Mouse (Mus musculus) embryonic facial prominence, embryonic 12.5 days (tissue): ENCODE measurements around the gene Hprt. TPM values are rescaled to one million over a fixed set of nuclear protein-coding genes. Genes with fewer than 3 reads are reported as not detected.
"Not testable (repeated sequence)": the region's sequence is repeated elsewhere in the genome, so short reads cannot be mapped to it uniquely, and the experiment has no call there.

Experiments used
- ATAC-seq: fragments of 200-750 bp; cut with Nextera tagmentation; 2 replicates; pipeline ENCODE4 v1.8.0; 2017; ENCODE audit not compliant: insufficient number of reproducible peaks, insufficient read depth, low FRiP score, low TSS enrichment
- H3K27ac ChIP-seq: fragments of 300-500 bp; sonication (generic); 2 replicates; pipeline ENCODE4 v1.5.1; 2016; ENCODE audit warnings: mild to moderate bottlenecking
- H3K27me3 ChIP-seq: fragments of 300-500 bp; sonication (generic); 2 replicates; pipeline ENCODE4 v1.6.1; 2016; ENCODE audit warnings: mild to moderate bottlenecking, moderate library complexity
- H3K36me3 ChIP-seq: fragments of 300-500 bp; sonication (generic); 2 replicates; pipeline ENCODE4 v1.6.1; 2016; ENCODE audit warnings: mild to moderate bottlenecking
- H3K4me1 ChIP-seq: fragments of 300-500 bp; sonication (generic); 2 replicates; pipeline ENCODE4 v1.6.1; 2016
- H3K4me2 ChIP-seq: fragments of 300-500 bp; sonication (generic); replicated peaks from 2 replicates; pipeline ENCODE4 v1.6.1; 2016; ENCODE audit warnings: mild to moderate bottlenecking, moderate library complexity
- H3K4me3 ChIP-seq: fragments of 300-500 bp; sonication (generic); 2 replicates; pipeline ENCODE4 v1.5.1; 2016; ENCODE audit warnings: mild to moderate bottlenecking
- H3K9ac ChIP-seq: fragments of 300-500 bp; sonication (generic); 2 replicates; pipeline ENCODE4 v1.6.1; 2016; ENCODE audit warnings: mild to moderate bottlenecking, moderate library complexity
- H3K9me3 ChIP-seq: fragments of 300-500 bp; sonication (generic); 2 replicates; pipeline ENCODE4 v1.6.1; 2016; ENCODE audit warnings: mild to moderate bottlenecking, moderate library complexity
- WGBS: fragments of 180-500 bp; shearing (Covaris S2); methylation state at CpG from one replicate; pipeline ENCODE4 v1.1.7; 2016; 5-methylcytosine and 5-hydroxymethylcytosine counted together
- polyA plus RNA-seq: library from polyadenylated mRNA; unstranded; fragments of >200 nt; fragmentation: Nextera tagmentation; extraction: Ambion mirVana; gene quantifications from 2 replicates; pipeline ENCODE4 v1.2.1, GENCODE M21; 2016

The Hprt gene
- 62.8 and 66.4 TPM in 2 replicates for polyA plus RNA-seq

DNA sequence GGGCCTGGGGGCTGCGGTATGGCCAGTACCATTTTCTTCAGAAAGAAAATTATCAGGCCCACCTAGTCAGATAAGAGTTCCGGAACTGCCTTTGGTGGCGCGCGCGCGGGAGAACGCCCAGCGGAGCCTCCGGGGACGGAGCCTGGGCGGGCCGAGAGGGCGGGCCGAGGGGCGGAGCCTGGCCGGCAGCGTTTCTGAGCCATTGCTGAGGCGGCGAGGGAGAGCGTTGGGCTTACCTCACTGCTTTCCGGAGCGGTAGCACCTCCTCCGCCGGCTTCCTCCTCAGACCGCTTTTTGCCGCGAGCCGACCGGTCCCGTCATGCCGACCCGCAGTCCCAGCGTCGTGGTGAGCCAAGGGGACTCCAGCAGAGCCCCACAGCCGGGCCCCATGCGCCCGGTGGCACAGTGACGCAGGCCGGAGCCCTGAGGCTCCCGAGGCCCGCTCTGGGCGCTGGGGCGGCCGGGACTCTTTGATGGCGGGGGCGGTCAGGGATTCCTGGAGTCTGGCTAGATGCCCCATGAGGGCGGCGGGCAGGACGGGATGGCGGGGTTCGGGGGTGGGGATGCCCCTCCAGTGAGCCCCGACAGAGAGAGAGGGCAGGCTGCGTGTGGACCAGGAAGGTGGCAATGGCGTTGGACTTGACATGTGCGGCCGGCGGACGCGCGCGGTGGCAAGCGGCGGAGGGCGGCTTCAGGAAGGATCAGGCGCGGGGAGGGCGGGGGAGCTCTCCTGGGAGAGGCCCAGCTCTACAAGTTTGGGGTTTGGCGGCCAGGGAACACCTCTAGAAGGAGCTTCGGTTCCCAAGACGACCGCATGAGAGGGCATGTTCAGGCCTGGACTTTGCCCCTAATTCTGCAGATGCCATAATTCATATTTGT, at the start of gene Hprt:
TSS of gene Hprt (plus strand) at position 233 of the 879 bp plus-strand sequence.
- Histone ChIP-seq H3K4me2 (peak within 1 kb of the TSS; percentile 48), H3K27ac (peak within 1 kb of the TSS; percentile 86), H3K27me3 (no peaks in the 10 kb centered on the region), H3K36me3 (no peaks in the 10 kb centered on the region), H3K9ac (peak within 1 kb of the TSS; percentile 72), H3K4me3 (peak within 1 kb of the TSS; percentile 63), H3K9me3 (no peaks in the 10 kb centered on the region), H3K4me1 (no peaks in the 10 kb centered on the region)
- WGBS: 25% methylated on average over 62 of the region's 72 CpGs
- peak; percentile 93 for ATAC-seq

DNA sequence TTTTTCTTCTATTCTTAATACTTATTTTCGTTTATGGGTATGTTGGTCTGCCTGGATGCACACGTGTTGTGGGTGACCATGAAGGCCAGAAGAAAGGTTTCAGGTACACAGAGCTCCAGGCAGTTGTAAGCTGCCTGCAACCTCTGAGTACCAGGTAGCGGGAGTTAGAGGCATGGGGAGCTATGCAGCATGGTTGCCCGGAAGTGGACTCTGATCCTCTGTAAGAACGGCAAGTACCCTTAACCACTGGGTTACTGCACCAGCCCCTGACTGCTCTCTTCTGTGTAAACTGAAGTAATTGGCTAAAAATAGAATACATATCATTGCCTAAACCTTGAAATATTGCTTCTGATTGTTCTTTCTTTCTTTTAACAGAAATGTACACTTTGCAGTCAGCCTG, 42.4 kb upstream of the Hprt start:
- H3K9me3 ChIP-seq: no peaks in the 10 kb centered on the region
- peaks cover 23% of the 10 kb centered on the region; the same call in 1 of the 2 replicates for H3K36me3 ChIP-seq
- H3K27ac ChIP-seq: no peak overlapping the region
- H3K4me2 ChIP-seq: no peak overlapping the region
- no peaks in the 10 kb centered on the region for H3K27me3 ChIP-seq
- ATAC-seq: no peak
- H3K9ac ChIP-seq: no peak overlapping the region
- no peaks in the 10 kb centered on the region for H3K4me1 ChIP-seq
- 90% methylated on average over 5 of the region's 5 CpGs for WGBS
- H3K4me3 ChIP-seq: no peak overlapping the region

DNA sequence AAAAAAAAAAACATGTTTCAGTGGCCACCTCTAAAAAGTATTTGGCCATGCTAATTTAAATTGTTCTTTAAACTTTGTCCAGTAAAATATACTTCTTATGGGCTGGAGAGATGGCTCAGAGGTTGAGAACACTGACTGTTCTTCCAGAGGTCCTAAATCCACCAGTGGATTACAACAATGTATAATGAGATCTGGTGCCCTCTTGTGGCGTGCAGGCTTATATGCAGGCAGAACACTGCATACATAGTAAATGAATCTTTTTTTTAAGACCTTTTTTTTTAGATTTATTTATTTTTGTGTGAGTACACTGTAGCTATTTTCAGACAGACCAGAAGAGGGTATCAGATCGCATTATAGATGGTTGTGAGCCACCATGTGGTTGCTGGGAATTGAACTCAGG, 38.2 kb upstream of the Hprt start:
- no peak overlapping the region for H3K9ac ChIP-seq
- 68% methylated on average over 2 of the region's 2 CpGs for WGBS
- H3K4me1 ChIP-seq: no peaks in the 10 kb centered on the region
- H3K4me3 ChIP-seq: no peak overlapping the region
- ATAC-seq: no peak
- H3K9me3 ChIP-seq: no peaks in the 10 kb centered on the region
- no peak overlapping the region for H3K27ac ChIP-seq
- H3K4me2 ChIP-seq: no peak overlapping the region
- no peaks in the 10 kb centered on the region for H3K27me3 ChIP-seq
- 0 out of 2 replicates have a peak, but pooled peaks cover 12% of the 10 kb centered on the region for H3K36me3 ChIP-seq

DNA sequence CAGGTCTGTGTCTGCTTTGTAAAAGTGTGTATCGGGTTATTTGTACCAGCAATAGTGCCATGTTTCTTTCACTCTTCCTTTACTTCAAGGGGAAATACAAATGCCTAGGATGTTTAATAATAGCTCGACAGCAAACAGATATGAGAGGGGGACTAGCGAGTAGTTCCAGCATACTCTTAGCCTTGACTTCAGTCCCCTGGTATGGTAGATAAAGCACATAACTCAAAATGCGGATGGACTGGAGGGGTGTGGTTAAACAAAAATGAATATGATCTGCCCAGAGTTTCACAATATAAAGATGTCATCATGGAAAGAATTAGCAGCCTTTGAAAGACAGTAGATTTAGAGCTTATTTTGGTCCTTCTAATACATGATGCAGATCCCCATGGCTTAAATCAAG, 31.0 kb upstream of the Hprt start:
- no peak overlapping the region for H3K9ac ChIP-seq
- no peaks in the 10 kb centered on the region for H3K9me3 ChIP-seq
- WGBS: 91% methylated on average over 4 of the region's 4 CpGs

DNA sequence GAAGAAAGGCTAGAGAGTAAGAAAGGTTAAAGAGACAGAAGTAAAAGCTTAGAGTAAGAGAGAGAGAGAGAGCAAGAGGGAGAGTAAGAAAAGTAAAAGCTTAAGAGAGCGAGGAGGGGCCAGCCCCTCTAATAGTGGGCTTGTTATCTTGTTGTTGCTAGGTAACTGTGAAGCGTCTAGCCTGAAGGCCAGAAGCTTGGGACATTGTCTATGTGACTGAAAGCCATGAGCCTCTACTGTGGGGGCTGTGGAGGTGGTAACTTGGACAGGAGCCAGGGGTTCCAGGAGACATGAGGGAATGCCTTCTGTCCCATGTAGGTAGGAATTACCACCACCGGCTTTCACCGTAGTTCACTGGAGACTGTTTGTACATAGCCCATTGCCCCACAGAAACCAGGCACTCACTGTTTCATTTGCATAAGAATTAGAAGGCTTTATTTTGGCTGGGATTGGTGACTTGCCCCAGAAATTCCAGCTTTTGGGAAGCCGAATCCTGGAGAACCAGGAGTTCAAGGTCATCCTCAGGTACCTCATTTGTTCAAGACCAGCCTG, 26.3 kb upstream of the Hprt start:
- ATAC-seq: no peak
- whole genome bisulfite sequencing: 63% methylated on average over 5 of the region's 5 CpGs

More for the DNA sequence above, 31.0 kb upstream of the Hprt start:
- no peaks in the 10 kb centered on the region for H3K4me1 ChIP-seq
- no peak overlapping the region for H3K27ac ChIP-seq
- no peak for ATAC-seq
- H3K36me3 ChIP-seq: no peaks in the 10 kb centered on the region
- H3K4me2 ChIP-seq: no peak overlapping the region
- H3K27me3 ChIP-seq: no peaks in the 10 kb centered on the region
- H3K4me3 ChIP-seq: no peak overlapping the region

DNA sequence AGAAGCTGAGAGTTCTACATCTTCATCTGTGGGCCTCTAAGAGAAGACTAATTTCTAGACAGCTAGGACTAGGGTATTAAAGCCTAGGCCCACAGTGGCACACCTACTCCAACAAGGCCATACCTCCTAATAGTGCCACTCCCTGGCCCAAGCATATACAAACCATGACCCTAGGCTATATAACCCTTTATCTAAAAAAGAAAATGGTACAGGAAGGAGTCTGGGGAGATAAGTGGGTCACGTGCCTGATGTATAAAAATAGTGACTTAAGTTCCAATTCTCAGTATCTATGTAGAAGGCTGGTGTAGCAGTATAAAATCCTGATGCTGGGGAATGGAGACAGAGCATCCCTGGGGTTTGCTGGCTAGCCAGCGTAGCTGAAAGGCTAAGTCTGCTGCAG, 22.8 kb upstream of the Hprt start:
- H3K27ac ChIP-seq: no peak overlapping the region
- WGBS: 88% methylated on average over 2 of the region's 2 CpGs
- H3K4me1 ChIP-seq: no peaks in the 10 kb centered on the region
- ATAC-seq: no peak
- H3K4me2 ChIP-seq: no peak overlapping the region
- no peaks in the 10 kb centered on the region for H3K36me3 ChIP-seq
- H3K9me3 ChIP-seq: no peaks in the 10 kb centered on the region
- no peaks in the 10 kb centered on the region for H3K27me3 ChIP-seq
- H3K9ac ChIP-seq: no peak overlapping the region
- no peak overlapping the region for H3K4me3 ChIP-seq

More for the DNA sequence above, 26.3 kb upstream of the Hprt start:
- Histone ChIP-seq H3K27me3 (no peaks in the 10 kb centered on the region), H3K36me3 (no peaks in the 10 kb centered on the region), H3K4me3 (no peak overlapping the region), H3K4me1 (no peaks in the 10 kb centered on the region), H3K9me3 (no peaks in the 10 kb centered on the region), H3K27ac (no peak overlapping the region), H3K4me2 (no peak overlapping the region), H3K9ac (no peak overlapping the region)

DNA sequence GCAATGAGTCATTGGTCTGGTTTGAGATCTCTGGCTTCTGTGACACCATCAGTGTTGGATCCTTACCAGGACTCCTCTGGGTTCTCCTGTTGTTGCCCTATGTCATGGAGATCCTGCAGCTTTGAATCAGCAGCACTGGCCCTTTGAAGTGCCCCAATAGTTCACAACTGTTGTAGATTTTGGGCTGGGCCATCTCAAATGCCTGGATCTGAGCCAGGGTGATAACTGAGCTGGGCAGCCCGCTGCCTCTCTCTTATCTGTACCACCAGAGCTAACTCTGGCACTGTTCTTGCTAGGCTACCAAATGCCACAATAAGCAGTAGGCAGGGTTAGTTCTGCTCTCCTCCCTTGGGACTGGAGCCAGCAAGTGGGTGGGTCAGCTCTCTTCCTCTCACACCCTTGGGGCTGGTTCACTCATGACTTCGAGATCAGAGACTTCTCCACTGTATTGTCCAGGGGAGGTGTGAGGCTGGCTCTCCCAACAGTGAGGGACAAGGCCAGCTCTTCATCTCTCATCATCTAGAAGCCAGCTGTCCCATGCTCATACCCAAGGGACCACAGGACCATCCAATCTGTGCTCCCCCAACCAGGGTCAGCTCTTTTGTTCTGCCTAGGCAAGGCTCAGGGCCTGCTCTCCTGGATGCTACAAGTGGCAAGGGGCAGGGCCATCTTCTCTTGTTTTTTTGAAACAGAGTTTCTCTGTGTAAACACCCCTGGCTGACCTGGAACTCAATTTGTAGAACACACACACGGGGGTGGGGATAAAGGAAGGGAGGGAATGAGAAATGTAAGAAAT, 16.5 kb upstream of the Hprt start:
- Histone ChIP-seq H3K4me2 (no peak overlapping the region), H3K27me3 (no peaks in the 10 kb centered on the region), H3K4me3 (no peak overlapping the region), H3K27ac (no peak overlapping the region), H3K4me1 (no peaks in the 10 kb centered on the region), H3K9ac (no peak overlapping the region), H3K9me3 (no peaks in the 10 kb centered on the region), H3K36me3 (no peaks in the 10 kb centered on the region)
- 62% methylated on average over 3 of the region's 3 CpGs for WGBS
- ATAC-seq: no peak

DNA sequence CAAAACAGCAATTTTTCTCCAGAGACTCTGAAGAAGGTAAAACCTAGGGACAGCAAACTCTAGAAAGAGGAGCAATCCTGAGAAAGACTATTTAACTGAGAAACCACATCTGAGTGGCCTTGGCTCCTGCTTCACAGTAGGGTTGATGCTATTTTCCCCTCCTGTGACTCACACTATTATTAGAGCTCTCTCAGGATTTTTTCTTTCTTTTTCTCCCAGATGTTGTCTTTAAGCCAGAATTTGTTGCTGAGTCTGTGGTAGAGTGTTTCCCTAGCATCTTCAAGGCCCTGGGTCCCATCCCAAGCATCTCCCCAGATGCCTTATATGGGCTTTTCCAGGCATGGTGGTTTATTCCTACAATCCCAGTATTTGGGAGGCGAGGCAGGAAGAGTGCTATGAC, 15.8 kb upstream of the Hprt start:
- H3K9ac ChIP-seq: no peak overlapping the region
- no peak overlapping the region for H3K4me2 ChIP-seq
- 63% methylated on average over 1 of the region's 1 CpGs for WGBS
- ATAC-seq: no peak
- H3K27ac ChIP-seq: no peak overlapping the region
- no peak overlapping the region for H3K4me3 ChIP-seq
- no peaks in the 10 kb centered on the region for H3K4me1 ChIP-seq
- H3K27me3 ChIP-seq: no peaks in the 10 kb centered on the region
- no peaks in the 10 kb centered on the region for H3K9me3 ChIP-seq
- no peaks in the 10 kb centered on the region for H3K36me3 ChIP-seq

DNA sequence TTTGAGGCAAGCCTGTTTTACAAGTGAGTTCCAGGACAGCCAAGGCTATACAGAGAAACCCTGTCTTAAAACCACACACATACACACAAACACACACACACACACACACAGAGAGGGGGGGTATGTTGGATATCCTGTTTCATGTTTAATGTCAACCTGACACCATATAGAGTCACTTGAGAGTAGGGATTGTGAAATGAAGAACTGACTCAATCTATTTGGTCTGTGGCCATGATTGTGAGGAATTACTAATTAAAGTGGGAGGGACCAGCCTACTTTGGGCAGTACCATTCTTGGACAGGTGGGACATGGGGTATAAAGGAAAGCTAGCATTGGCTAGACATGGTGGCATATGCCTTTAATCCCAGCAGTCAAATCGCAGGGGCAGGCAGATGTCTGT, 15.3 kb upstream of the Hprt start:
- Histone ChIP-seq H3K4me1 (no peaks in the 10 kb centered on the region), H3K4me2 (no peak overlapping the region), H3K4me3 (no peak overlapping the region), H3K9ac (no peak overlapping the region), H3K27ac (no peak overlapping the region), H3K9me3 (no peaks in the 10 kb centered on the region), H3K27me3 (no peaks in the 10 kb centered on the region), H3K36me3 (no peaks in the 10 kb centered on the region)
- no peak for ATAC-seq
- 83% methylated on average over 1 of the region's 1 CpGs for WGBS

DNA sequence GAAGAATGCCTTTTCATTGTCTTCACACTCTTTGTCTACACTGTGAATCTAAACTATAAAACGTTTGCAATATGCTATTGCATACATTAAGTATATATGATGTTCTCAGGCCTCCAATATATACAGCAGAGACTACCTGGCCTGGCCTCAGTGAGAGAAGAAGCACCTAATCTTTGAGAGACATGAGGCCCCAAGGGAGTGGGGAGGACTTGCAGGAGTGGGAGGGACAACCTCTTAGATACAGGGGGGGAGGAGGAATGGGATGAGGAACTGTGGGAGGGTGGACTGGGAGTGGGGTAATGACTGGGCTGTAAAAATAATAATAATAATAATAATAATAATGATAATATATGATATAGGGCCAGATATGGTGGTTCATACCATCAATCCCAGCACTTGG, 9.4 kb upstream of the Hprt start:
- H3K4me1 ChIP-seq: no peaks in the 10 kb centered on the region
- H3K4me2 ChIP-seq: no peak overlapping the region
- no peak overlapping the region for H3K27ac ChIP-seq
- WGBS: 50% methylated on average over 1 of the region's 1 CpGs
- no peaks in the 10 kb centered on the region for H3K27me3 ChIP-seq
- no peaks in the 10 kb centered on the region for H3K36me3 ChIP-seq
- no peaks in the 10 kb centered on the region for H3K9me3 ChIP-seq
- no peak overlapping the region for H3K9ac ChIP-seq
- no peak overlapping the region for H3K4me3 ChIP-seq
- ATAC-seq: no peak

DNA sequence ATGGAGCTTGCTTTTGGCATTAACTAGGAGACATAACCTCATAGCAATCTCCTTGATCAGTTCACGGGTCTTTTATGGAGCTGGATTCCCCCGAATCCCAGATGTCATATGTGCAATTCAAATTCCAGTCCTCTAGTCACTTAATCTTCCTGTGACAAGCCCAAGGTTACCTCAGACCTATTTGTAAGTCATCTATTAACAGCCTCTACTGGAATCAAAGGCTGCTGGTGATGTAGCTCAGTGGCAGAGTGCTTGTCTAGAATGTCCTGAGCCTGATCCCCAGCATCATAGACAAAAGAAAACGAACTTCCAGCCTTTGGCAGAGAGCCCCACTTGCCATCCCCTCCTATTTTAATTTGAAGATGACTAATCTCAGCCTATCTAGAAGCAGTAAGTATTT, 6.6 kb upstream of the Hprt start:
- Histone ChIP-seq H3K4me2 (no peak overlapping the region), H3K36me3 (no peaks in the 10 kb centered on the region), H3K27me3 (no peaks in the 10 kb centered on the region), H3K9me3 (no peaks in the 10 kb centered on the region), H3K4me3 (no peak overlapping the region), H3K4me1 (no peaks in the 10 kb centered on the region), H3K9ac (no peak overlapping the region), H3K27ac (no peak overlapping the region)
- ATAC-seq: no peak
- WGBS: 76% methylated on average over 3 of the region's 3 CpGs

DNA sequence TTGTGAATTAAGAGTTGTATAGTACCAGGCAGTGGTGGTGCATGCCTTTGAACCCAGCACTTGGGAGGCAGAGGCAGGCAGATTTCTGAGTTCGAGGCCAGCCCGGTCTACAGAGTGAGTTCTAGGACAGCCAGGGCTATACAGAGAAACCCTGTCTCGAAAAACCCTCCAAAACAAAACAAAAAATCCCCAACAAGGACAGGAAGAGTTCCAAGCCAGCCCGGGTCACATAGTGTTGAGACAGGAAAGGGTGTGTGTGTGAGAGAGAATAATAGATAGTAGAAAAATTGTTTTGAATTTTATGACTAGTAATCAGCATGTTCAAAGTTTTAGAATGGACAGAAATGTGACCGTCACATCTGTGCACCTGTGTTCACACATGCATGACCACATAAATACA, 6.8 kb downstream of the Hprt start:
- not testable (repeated sequence) for H3K9me3 ChIP-seq, H3K4me1 ChIP-seq, ATAC-seq, H3K4me2 ChIP-seq, H3K9ac ChIP-seq, H3K27ac ChIP-seq, H3K36me3 ChIP-seq, H3K4me3 ChIP-seq, H3K27me3 ChIP-seq
- 91% methylated on average over 5 of the region's 5 CpGs for WGBS
